Mouse (Mus musculus): Measurements from ENCODE around the gene Sft2d2.

GRCm38 (mm10) chr1:165133858-165134257 is 60.4 kb downstream of the Sft2d2 start:
- no peak for TF ChIP-seq POLR2A (IDR thresholded peaks at IDR 0.05; ENCODE audit: borderline replicate concordance, low read depth, low read length)
- no peak for TF ChIP-seq CTCF (IDR thresholded peaks at IDR 0.05; ENCODE audit: low read depth, low read length)

Data from bone marrow macrophage, adult 2 months (primary cell).